Mouse (Mus musculus) stomach, postnatal 0 days (tissue): Measurements from ENCODE around the gene Kcnj4. TPM values are rescaled to one million over a fixed set of nuclear protein-coding genes. Genes with fewer than 3 reads are reported as not detected.

ENCODE experiments used
- ATAC-seq: fragments of 200-750 bp; cut with Nextera tagmentation; 2 replicates; pipeline ENCODE4 v1.8.0; 2017; ENCODE audit not compliant: low FRiP score, low TSS enrichment
- DNase-seq: peaks from one replicate; pipeline ENCODE4 v3.0.0-alpha.2; 2016; ENCODE audit warnings: low spot score
- H3K27ac ChIP-seq: fragments of 300-500 bp; sonication (generic); replicated peaks from 2 replicates; pipeline ENCODE4 v1.5.1; 2014; ENCODE audit warnings: mild to moderate bottlenecking, control low read depth
- H3K27me3 ChIP-seq: fragments of 300-500 bp; sonication (generic); 2 replicates; pipeline ENCODE4 v1.6.1; 2014; ENCODE audit warnings: low read length; ENCODE audit not compliant: control insufficient read depth, insufficient read depth
- H3K36me3 ChIP-seq: fragments of 300-500 bp; sonication (generic); 2 replicates; pipeline ENCODE4 v1.6.1; 2014; ENCODE audit warnings: low read length, mixed read lengths; ENCODE audit not compliant: control insufficient read depth, insufficient read depth
- H3K4me1 ChIP-seq: fragments of 300-500 bp; sonication (generic); replicated peaks from 2 replicates; pipeline ENCODE4 v1.6.1; 2014; ENCODE audit warnings: antibody characterized with exemption; ENCODE audit not compliant: control insufficient read depth, insufficient read depth
- H3K4me2 ChIP-seq: fragments of 300-500 bp; sonication (generic); replicated peaks from 2 replicates; pipeline ENCODE4 v1.6.1; 2014; ENCODE audit warnings: low read depth, mild to moderate bottlenecking, control low read depth, moderate library complexity
- H3K4me3 ChIP-seq: fragments of 300-500 bp; sonication (generic); 2 replicates; pipeline ENCODE4 v1.5.1; 2014; ENCODE audit warnings: low read depth, low read length, control low read depth
- H3K9ac ChIP-seq: fragments of 300-500 bp; sonication (generic); 2 replicates; pipeline ENCODE4 v1.6.1; 2014; ENCODE audit warnings: mild to moderate bottlenecking, low read length, control low read depth, mixed read lengths
- H3K9me3 ChIP-seq: fragments of 300-500 bp; sonication (generic); 2 replicates; pipeline ENCODE4 v1.6.1; 2016; ENCODE audit warnings: low read length; ENCODE audit not compliant: control insufficient read depth
- CTCF ChIP-seq: IDR thresholded peaks from 2 replicates; pipeline ENCODE4 v1.5.1; 2016; ENCODE audit warnings: antibody characterized with exemption, low read depth, mild to moderate bottlenecking, moderate library complexity
- EP300 ChIP-seq: optimal IDR thresholded peaks from 2 replicates; pipeline ENCODE3; 2016; ENCODE audit warnings: antibody characterized with exemption
- WGBS: fragments of 180-500 bp; shearing (Covaris S2); extraction: QIAGEN DNeasy Blood & Tissue Kit; methylation state at CpG from one replicate; pipeline ENCODE4 v1.1.7; 2014; 5-methylcytosine and 5-hydroxymethylcytosine counted together
- polyA plus RNA-seq: library from polyadenylated mRNA; unstranded; fragments of >200 nt; fragmentation: Nextera tagmentation; extraction: Ambion mirVana; gene quantifications from 2 replicates; pipeline ENCODE4 v1.2.1, GENCODE M21; 2015

Kcnj4 gene
- polyA plus RNA-seq, 1 experiment from 2014 or later = not detected

GRCm38 (mm10) chr15:79507055-79507828, 2.2 kb upstream of the Kcnj4 start:
- Histone ChIP-seq H3K4me1 (peaks cover 3% of the 10 kb centered on the region; the same call in 1 of the 2 replicates), H3K9me3 (no peaks in the 10 kb centered on the region), H3K36me3 (no peaks in the 10 kb centered on the region), H3K9ac (no peak overlapping the region), H3K4me2 (no peak overlapping the region), H3K4me3 (no peak overlapping the region), H3K27ac (no peak overlapping the region), H3K27me3 (peaks cover 25% of the 10 kb centered on the region)
- 53% methylated on average over 31 of the region's 31 CpGs for WGBS
- TF ChIP-seq EP300 = no peak
- no peak for TF ChIP-seq CTCF
- ATAC-seq = no peak
- DNase-seq = no peak

GRCm38 (mm10) chr15:79506460-79506859, 1.4 kb upstream of the Kcnj4 start:
- no peak overlapping the region for H3K4me3 ChIP-seq
- no peak overlapping the region for H3K4me2 ChIP-seq
- H3K9me3 ChIP-seq = no peaks in the 10 kb centered on the region
- H3K27me3 ChIP-seq = peaks cover 25% of the 10 kb centered on the region
- H3K9ac ChIP-seq = no peak overlapping the region
- TF ChIP-seq EP300 (no peak), CTCF (no peak)
- peaks cover 3% of the 10 kb centered on the region; the same call in 1 of the 2 replicates for H3K4me1 ChIP-seq
- no peak overlapping the region for H3K27ac ChIP-seq
- DNase-seq = no peak
- no peak for ATAC-seq
- WGBS = 28% methylated on average over 7 of the region's 7 CpGs
- no peaks in the 10 kb centered on the region for H3K36me3 ChIP-seq

GRCm38 (mm10) chr15:79505616-79506283, 709 bp upstream of the Kcnj4 start:
- DNase-seq = peak; percentile 74
- H3K27ac ChIP-seq = no peak overlapping the region
- no peaks in the 10 kb centered on the region for H3K36me3 ChIP-seq
- H3K4me3 ChIP-seq = peak overlapping the region; percentile 54
- no peaks in the 10 kb centered on the region for H3K9me3 ChIP-seq
- ATAC-seq = peak; percentile 50; the same call in 1 of the 2 replicates
- WGBS = under 1% methylated on average over 56 of the region's 71 CpGs
- peaks cover 3% of the 10 kb centered on the region; the same call in 1 of the 2 replicates for H3K4me1 ChIP-seq
- H3K4me2 ChIP-seq = peak overlapping the region; percentile 100
- TF ChIP-seq EP300 (no peak), CTCF (no peak)
- H3K9ac ChIP-seq = peak overlapping the region; percentile 54
- peaks cover 19% of the 10 kb centered on the region for H3K27me3 ChIP-seq

GRCm38 (mm10) chr15:79503438-79503837, 1.6 kb downstream of the Kcnj4 start:
- TF ChIP-seq EP300 = no peak
- TF ChIP-seq CTCF = no peak
- Histone ChIP-seq H3K4me2 (no peak overlapping the region), H3K4me1 (peaks cover 3% of the 10 kb centered on the region; the same call in 1 of the 2 replicates), H3K9me3 (no peaks in the 10 kb centered on the region), H3K27ac (no peak overlapping the region), H3K36me3 (no peaks in the 10 kb centered on the region), H3K27me3 (peaks cover 18% of the 10 kb centered on the region), H3K4me3 (no peak overlapping the region), H3K9ac (no peak overlapping the region)
- 70% methylated on average over 5 of the region's 5 CpGs for WGBS
- DNase-seq (no peak), ATAC-seq (no peak)

GRCm38 (mm10) chr15:79502891-79503341, 2.1 kb downstream of the Kcnj4 start:
- H3K27me3 ChIP-seq = peaks cover 18% of the 10 kb centered on the region
- DNase-seq = no peak
- H3K4me3 ChIP-seq = no peak overlapping the region
- WGBS = 15% methylated on average over 18 of the region's 18 CpGs
- H3K9ac ChIP-seq = no peak overlapping the region
- ATAC-seq = no peak
- TF ChIP-seq CTCF = no peak
- no peak for TF ChIP-seq EP300
- H3K27ac ChIP-seq = no peak overlapping the region
- H3K4me2 ChIP-seq = no peak overlapping the region
- H3K36me3 ChIP-seq = no peaks in the 10 kb centered on the region
- H3K9me3 ChIP-seq = no peaks in the 10 kb centered on the region
- H3K4me1 ChIP-seq = peaks cover 3% of the 10 kb centered on the region; the same call in 1 of the 2 replicates

- no peak overlapping the region for H3K27ac ChIP-seq
- no peak for TF ChIP-seq CTCF
- no peak for TF ChIP-seq EP300
- H3K9me3 ChIP-seq = no peaks in the 10 kb centered on the region
- H3K4me1 ChIP-seq = no peaks in the 10 kb centered on the region
- H3K9ac ChIP-seq = no peak overlapping the region
- H3K4me3 ChIP-seq = no peak overlapping the region
- no peak overlapping the region for H3K4me2 ChIP-seq
- no peaks in the 10 kb centered on the region for H3K36me3 ChIP-seq
- no peak for DNase-seq
- peaks cover 9% of the 10 kb centered on the region; the same call in 1 of the 2 replicates for H3K27me3 ChIP-seq
- 64% methylated on average over 17 of the region's 17 CpGs for WGBS
- ATAC-seq = no peak
Measured at GRCm38 (mm10) chr15:79500110-79500509, 4.9 kb downstream of the Kcnj4 start.
